Mouse (Mus musculus): ENCODE results near the gene Tbc1d1.

Tbc1d1 gene

DNA sequence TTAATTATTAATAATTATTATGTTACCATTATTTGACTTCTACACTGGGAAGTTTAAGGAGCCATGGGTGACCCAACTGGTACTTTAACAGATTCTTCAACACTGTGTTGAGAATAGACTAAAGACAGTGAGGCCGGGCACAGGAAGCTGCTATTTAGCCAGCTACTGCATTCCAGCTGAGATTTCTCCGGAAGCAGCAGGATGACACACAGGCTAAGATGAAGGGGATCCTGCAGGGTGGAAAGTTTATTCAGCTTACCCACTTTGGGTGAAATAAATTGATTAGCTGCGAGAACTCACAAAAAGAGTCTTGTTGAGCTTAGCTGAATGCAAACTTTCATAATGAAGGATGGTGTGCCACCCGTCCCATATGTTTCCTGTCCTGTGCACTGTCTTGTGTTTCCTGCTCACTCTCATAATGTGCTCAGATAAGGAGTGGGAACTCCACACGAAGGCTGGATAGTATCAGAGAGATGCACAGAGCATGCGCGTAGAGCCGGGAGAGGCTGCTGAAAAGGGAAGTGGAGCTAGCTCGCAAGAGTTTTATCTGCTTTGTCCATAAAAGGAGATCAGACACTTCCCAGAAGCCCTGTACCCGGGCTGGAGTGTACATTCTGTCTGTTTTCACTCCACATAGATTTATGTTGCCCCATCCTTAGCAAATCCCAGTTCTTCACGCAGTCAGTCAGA lies at the start of gene Tbc1d1:
TSS of gene Tbc1d1 (plus strand) at position 445 of the 690 bp plus-strand sequence.
- DNase-seq: peak; percentile 61 to 73

DNA sequence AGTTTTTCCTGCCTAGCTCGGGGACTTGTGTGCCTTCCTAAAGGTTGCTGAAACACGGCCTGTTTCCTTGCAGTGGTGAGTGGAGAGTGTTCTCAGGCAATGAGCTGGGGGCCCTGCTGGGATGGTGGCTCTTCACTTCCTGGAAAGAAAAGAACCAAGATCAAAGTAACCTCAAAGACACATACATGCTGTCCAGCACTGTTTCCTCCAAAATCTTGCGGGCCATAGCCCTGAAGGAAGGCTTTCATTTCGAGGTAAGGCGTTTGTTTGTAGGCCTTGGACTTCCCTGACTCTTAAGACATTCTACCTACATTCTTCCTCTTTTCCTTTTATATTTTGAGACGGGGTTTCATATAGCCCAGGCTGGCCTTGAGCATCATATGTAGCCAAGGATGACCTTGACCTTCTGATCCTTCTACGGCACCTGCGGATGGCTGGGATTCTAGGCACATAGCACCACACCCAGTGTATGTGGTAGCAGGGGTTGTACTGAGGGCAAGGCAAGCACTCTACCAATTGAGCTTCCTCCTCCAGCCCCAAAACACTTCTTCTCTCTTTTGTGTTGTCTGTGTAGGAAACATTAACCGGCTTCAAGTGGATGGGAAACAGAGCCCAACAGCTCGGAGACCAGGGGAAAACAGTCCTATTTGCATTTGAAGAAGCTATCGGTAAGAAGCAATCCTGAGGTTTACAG lies 48.4 kb upstream of the Tbc1d1 start:
- DNase-seq: no peak

DNA sequence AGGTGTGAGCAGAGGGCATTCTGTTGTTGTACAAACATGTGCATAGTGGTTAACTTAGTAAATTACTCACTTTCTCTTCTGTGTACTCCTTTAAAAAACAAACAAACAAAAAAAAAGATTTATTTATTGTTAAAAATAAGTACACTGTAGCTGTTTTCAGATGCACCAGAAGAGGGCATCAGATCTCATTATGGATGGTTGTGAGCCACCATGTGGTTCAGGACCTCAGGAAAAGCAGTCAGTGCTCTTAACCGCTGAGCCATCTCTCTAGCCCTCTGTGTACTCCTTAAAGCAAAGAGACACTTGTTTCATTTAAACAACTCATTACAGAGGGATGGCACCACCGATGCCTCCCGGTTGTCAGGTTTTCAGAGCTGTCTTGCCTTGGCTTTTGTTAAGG lies 46.9 kb upstream of the Tbc1d1 start:
- peak; percentile 18 to 32 for DNase-seq

DNA sequence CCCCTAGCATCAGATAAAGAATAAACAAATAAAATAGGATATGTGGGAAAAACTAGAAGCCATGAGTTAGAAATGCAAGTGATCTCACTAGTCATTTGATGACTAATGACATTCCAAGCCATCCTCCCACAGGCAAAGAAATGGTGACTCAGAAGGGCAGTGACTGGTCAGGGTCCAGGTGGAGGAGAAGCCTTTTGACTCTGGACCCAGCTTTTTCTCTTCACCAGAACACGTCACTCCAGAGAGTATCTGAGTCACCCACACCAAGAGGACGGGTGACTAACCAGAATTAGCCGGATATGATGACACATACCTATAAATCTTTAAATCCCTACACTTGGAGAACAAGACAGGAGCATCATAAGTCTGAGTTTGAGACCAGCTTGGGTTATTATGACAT lies 43.7 kb upstream of the Tbc1d1 start:
- DNase-seq: peak; percentile 33 to 39

DNA sequence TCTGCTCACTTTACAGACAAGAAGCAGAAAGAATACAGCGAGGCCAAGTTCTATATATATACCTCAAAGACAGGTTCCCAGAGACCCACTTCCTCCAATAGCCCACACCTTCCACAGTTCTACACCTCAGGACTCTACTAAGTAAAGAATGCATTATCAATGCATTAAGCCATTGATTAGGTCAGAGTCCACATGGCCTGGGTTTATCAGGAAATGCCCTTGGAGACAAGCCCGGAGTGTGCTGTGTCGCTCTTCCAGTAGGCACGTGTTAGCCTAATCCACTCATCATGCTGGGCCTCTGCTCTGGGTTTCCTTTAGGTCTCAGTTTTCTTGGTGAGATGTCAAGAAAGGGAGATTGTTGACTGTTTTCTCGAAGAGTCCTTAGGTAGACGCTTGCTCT lies 41.9 kb upstream of the Tbc1d1 start:
- DNase-seq: no peak

DNA sequence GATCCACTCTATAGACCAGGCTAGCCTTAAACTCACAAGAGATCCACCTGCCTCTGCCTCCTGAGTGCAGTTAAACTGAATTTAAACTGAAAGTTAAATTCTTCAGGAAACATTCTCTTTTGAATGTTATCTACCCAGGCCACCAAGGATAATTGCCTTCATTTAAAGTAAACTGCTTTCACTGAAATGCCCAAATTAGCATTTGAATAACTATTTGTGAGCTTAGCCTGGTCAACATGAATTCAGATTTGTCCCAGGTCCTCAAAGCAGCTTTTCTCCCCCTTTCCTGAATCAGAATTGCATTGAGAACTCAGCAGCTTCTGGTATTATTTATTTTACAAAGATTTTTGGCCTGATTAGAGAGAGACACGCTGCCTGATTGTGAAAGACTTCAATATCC lies 38.9 kb upstream of the Tbc1d1 start:
- DNase-seq: no peak

DNA sequence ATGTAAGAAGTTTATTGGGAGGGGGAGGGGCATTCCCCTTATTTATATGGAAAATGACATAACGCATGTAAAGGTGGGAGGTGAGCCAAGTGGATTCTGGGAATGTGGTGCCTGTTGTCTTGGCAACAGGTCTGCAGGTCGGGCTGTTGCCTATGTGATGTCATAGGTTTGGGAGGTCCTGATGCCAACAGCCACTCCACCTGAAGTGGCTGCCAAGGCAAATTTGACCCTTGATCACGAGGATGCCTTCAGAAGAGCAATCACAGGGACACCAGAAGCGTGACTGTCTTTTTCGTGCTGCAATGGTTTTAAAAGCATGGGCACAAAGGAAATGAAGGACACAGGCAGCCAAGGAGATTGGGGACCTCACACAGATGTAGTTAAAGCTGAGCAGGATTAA lies 30.3 kb upstream of the Tbc1d1 start:
- peak in 1 of 2 experiments; percentile 33 for DNase-seq

DNA sequence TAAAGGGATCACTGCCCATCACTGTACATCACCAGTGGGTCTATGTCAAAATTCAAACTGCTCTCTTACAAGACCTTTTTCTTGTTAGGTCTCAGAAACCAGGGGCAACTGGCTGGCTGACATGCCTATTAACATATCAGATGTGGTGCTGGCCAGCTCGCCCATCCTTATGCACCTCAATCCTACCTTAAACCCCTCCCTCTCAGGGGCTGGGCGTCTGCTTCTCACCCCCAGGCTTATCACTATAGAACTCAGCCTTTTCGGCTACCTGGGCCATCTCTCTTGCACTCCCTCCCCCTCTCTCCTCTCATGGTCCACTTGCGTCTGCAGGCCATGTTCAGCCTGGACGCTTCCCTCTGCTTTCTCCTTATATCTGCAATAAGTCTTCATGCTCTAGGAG lies 24.6 kb upstream of the Tbc1d1 start:
- no peak for DNase-seq

DNA sequence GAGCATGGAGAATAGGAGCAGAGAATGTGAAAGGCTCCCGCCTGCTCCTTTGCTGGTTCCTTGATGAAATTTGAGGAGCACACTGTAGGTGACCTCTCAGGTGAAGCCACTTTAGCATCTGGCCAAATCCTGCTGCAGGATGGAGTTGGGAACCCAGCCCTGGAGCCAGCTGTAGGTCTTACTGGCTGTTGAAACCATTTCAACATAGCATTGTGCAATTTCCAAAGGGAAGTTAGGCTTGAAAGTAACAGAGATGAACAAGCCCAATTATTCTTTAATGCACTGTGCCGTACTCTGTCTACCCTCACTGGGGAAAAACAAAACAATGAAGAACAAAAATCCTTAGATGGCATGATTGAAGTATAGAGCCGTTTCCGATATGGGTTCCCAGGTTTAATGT lies 22.2 kb upstream of the Tbc1d1 start:
- DNase-seq: no peak

DNA sequence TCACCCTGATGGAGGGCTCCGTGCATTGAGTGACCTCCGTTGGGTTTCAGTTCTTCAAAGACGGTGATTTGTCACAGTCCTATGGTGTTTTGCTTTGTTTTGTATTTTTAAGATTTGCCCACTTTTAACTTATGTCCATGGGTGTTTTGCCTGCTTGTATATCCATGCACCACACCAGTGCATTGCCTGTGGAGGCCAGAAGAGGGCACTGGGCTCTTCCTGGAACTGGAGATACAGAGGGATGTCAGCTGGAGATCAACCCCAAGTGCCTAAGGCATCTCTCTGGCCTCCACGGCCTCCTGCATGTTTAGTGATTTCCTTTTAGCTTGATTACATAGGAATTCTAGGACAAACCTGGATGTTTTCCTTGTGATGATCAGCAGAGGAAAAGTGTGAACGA lies 19.8 kb upstream of the Tbc1d1 start:
- DNase-seq: peak; percentile 25 to 49

DNA sequence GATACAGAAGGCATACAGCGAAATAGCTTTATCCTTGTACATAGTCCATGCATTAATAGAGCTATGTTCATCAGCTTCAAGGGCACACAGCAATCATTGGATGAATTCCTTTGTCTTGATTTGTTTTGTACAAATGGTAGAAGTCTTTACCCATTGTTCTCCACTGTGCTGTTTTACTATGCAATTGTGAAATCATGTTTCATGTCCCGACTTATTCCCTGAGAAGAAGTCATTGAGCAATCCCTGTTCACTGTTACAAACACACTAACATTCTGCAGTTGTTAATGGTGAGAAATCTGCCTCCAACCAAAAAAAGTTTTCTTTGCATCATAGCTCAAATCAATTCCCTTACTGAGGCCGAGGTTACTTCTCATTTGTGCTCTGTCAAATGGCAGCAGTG lies 15.9 kb upstream of the Tbc1d1 start:
- DNase-seq: no peak

DNA sequence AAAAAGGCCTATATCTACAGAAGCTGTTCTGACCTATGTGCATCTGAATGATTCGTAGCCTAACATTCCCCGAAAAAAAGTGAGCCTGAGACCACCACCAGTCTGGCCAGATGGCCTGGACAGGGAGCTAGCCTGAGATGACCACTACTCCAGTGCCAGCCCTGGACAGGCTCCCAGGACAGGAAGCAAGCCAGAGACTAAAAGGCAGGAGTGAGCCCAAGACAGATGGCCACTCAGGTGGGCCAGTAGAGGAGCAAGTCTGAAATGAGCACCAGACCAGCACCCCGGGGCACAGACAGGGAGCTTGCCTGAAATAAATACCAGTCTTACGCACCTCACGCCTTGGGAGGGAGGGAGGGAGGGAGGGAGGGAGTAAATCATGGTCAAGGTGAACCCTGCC lies 11.8 kb upstream of the Tbc1d1 start:
- no peak for DNase-seq

DNA sequence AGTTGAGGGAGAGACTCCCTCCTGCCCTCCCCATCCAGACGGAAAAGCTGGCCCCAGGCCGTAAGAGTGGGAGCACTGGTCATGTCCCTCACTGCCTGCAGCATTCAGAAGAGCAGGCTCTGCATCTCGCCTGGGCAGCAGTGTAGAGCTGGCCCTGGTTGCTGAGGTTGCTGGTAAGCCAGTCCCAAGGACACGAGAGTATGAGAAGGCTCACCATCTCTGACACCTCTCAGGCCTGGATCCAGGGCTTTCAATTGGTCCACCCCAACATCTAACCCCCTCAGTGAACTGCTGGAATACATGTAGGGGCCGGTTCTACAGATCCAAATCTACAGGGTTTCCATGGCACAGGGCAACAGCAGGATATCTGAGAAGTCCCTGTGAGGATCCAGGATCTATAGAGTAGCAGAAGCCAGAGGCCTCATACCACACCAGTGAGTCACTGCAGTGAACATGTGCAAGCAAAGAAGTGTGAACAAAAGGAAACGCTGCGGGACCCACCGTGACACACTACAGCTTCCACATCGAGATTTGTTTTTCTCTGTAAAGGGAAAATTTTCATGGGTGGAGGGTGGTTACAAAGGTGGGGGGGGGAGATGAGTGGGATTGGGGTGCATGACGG lies 9.6 kb upstream of the Tbc1d1 start:
- DNase-seq: no peak

DNA sequence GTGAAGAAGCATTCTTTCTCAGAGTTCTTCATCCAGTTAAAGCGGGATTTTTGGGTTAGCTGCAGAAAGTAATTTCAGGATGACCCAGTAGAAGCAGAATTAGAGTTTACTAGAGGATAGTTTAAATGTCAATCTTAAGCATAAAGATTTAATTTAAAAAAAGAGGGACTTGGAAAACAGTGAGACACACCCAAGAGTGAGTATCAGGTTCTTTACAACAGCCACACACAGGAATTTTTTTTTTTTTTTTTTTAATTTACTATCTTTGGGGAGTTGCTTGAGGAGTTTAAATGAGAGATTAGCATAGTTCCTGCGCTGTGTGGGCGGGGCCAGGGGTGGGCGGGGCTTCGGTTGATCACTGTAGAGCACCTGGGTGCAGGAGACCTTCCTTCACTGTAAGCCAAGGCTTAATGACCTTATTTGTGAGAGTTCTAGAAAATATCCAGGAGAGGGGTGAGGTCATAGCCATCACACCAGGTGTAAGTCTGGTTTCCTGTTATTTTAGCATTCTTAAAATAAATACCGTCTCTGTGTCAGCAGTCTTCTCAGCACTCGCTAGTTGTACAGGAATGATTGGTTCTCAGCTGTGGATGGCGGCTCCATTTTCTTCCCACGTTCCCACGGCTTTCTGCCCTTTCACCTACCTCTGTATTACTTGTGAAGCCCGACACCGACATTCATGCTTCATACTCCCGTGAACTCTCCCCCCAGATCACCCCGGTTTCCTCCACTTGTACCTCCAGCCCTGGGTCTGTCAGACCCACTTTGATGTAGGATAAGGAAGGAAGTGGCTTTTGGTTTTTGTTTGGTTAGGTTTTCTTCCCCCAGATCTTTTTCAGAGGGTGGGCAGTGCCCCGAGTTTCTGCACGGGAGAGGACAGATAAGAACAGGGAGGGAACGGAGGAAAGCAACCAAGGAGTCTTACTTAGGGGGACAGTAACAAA lies 6.6 kb upstream of the Tbc1d1 start:
- no peak for DNase-seq

DNA sequence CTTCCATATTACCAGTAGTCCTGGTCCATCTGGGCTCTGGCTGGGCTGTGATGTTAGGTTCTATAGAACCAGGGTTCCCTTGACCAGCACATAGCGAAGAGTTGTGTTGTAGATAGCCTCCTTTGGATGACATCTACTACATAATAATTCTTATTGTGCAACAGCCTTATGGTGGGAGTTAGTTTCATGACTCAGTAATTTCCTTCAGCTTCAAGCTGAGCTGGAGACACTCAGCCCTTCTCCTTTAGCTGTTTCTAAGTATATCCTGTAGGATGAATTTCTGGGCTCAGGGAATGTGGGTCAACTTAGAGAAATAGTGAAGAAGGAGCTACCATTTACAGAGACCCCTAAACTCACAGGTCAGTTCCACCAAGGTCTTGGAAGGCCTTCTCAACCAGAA lies 2.8 kb upstream of the Tbc1d1 start:
- DNase-seq: no peak

DNA sequence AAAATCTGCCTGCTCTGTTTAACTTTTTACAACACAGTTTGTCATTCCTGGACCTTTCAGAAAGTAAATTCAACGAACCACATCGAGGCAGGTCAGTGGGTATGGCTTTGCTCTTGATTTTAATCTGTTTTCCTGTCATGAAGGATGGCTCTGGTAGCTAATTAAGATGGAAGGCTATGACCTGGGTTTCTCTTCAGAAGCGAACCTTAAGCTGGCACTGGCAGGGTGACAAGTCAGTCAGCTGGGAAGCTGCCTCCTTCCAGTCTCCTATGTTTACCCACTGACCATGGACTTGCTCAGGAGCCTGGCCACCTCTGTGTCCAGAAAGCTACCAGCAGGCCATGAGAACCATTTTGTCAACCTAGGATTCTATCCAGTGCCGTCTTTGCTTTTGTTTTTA lies 474 bp downstream of the Tbc1d1 start:
- DNase-seq: peak; percentile 60 to 71

DNA sequence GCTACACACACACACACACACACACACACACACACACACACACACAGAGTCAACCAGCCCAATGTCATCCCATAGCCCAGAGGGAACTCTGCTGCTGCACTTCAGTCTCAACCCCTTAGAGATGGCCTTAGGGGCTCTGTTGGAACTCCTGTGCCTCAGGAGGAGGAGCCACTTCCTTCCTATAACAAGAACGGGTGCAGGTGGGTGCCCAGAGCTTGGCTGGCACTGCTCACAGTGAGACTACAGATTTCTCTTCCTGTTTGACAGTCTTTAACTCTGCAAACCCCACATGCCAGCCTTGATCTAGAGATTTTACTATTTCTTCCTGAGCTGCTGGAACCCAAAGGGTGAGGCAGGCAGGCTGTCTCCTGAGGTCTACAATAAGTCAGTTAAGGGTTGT lies 1.8 kb downstream of the Tbc1d1 start:
- no peak for DNase-seq

DNA sequence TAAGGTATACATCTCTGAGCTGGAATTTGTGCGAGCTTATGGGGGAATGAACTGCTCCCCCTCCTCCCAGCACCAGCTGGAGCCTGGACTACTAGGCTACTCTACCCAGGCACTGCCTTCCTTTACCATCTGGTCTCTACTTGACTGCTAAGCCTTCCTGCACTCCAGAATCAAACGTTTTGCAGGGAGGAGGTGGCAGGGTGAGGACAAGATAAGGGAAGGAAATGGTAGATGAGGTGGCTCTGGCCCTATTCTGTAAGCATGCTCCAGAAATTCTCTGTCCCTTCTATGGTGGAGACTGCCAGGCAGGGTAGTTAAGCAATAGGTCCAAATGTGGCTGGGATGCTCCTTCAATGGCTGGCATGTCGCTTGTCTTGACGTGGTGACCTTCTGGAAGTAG lies 2.4 kb downstream of the Tbc1d1 start:
- DNase-seq: no peak

DNA sequence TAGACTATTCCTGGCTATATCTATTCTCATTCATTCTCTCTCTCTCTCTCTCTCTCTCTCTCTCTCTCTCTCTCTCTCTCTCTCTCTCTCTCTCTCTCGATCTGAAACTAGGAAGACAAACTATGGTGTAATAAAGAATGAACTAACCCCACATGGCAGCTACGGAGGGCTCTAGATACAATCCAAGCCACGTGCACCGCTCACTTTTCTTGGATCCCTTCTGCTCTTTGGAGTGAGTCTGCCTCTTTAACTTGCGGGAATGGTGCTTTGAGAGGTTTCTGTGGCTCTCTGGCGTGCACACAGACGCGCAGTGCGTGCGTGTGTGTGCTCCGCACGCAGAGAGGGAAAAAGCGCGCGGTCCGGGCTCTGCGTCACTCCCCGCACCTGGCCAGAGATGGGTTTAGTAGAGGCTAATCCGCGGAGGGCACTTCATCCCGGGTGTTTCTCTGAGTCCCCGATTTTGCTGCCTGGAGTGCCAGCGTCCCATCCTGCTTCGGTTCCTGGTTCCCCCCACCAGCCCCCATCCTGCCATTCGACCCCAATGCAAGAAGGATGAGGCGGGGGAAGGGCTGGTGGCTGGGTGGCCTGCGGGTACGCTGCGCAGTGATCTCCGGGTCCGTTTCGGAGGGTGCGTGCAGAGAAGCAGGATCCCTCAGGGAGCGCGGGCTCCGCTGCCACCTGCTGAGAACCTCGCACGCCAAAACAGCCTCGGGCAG lies 3.1 kb downstream of the Tbc1d1 start:
- no peak for DNase-seq

DNA sequence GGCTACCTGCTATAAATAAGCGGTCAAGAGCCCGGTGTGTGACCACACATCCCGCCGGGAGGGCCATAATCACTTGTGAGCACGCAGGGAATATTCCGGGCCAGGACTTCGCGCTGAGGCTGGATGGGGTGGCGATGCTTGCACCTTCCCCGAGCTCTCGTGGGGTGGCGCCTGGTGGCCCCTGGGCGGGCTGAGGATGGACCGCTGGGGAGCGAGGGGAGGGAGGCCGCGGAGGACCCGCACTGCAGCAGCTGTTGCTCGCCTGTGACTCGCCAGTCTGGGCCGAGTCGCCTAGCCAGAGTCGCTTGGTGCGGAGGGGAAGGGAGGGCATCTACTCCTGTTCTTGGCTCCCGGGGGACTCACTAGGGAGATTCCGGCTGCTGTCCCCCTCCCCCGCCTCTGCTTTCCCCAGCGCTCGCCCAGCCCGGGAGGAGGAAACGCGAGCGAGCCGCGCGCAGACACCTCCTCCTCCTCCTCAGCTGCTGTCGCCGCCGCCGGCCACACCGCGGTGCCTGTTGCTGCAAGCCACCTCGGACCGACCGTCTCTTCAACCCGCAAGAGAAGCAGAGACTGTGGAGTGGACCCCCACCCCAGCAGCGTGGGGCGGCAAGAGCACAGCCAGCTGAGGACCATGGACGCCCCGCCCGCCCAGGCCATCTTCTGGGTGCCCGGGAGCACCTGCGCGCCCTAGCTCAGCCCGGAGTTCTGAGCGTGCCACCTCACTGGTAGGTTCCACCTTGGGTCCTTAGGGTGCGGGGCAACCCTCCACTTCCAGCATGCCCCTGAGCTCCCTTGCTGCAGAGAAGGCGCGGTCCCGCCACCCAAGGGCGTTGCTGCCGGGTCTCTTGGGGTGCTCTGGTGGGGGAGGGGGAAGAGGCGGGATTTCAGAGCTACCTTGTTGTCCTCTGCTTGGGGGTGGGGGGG lies 3.9 kb downstream of the Tbc1d1 start:
- peak; percentile 53 to 78 for DNase-seq

DNA sequence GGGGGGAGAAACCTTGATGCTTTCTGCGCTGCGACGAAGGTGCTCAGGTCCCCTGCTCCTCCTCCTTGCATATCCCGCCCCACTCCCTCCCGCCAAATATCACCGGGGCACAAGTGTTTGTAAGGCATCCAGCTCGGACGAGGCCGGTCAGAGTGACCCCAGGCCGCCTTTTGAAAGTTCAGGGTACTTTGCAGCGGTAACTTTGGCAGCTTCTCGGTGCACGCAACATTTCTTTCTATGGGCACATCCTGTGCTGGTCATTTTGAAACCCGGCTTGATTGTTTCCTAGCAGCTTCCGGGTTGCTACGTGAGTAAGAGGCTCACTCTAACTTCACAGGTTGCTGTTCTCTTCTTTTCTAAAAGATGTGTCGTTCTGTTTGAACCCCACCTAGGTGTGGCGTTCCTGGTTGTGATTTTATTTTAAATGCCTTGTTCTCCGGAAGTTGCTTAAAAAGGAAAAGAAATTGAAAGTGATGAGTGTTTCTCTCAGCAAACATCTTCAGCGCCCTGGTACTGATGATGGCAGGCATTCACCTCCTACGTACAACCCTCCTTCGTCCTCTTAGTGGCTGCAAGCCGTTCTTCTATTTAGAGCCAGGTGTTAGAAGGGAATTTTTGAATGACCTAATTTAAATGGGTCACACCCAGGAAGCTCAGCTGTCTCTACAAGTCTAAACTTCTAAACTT lies 4.7 kb downstream of the Tbc1d1 start:
- DNase-seq: peak; percentile 19 to 38
